Mouse (Mus musculus): Measurements from ENCODE around the gene Acox3. TPM values are rescaled to one million over a fixed set of nuclear protein-coding genes. Genes with fewer than 3 reads are reported as not detected.
A peak's percentile ranks its signal among the peaks of the same experiment; 100 is the strongest.

Acox3 gene
- total RNA-seq (2021) = 10 to 100 TPM; 12.0 to 12.9 TPM
- long read RNA-seq, experiment 1, transcript Acox3-202 (19 exons, 3,976 nt) = major isoform, 6 of 15 reads
- long read RNA-seq, experiment 1, partial matches to known transcripts = 5 of 15 reads
- long read RNA-seq, experiment 1, other reads (novel, unspliced or antisense) = 2 of 15 reads
- long read RNA-seq, experiment 2, partial matches to known transcripts = 4 of 10 reads
- long read RNA-seq, experiment 2, other reads (novel, unspliced or antisense) = 1 of 10 reads

DNA sequence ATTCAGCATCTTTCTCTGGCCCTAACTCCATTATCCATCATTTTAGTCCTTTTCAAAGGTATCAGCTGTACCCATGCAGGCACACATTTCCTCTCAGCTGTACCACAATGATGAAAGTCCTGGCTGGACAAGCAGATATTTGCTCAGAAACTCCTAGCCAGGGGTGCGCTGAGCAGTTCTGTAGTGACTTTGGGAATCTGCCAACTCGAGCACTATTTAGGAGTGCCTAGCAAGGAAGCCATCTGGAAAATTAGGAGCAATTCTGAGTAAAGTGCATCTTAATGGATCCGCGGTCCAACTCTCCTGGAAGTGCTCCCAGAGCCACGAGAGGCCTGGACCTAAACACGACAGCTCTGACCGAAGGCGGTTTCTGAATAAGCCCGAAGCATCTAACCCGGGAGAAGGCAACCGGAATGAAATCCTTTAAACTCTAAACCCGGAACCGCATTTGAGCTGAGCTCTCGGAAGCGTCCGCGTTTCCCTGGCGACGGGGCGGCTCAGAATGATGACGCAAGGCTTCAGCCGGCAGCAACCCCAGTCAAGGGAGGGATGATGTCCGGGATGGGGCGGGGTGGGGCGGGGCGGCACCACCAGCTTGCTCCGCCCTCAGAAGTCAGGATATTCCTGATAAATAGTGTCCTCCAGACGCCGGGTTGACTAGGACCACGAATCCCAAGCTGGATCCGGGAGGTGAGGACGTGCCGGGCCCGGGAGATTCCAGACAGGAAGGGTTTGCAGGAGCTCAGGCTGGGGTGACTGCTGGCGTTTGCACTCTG, at the start of gene Acox3:
Gene Acox3, plus strand, starts transcription at position 596 of the 776 bp plus-strand sequence.
- DNase-seq = peak; percentile 96
- intact Hi-C loops (cut with DNase I; ENCODE audit: low total_unique reads) = no loop called here

DNA sequence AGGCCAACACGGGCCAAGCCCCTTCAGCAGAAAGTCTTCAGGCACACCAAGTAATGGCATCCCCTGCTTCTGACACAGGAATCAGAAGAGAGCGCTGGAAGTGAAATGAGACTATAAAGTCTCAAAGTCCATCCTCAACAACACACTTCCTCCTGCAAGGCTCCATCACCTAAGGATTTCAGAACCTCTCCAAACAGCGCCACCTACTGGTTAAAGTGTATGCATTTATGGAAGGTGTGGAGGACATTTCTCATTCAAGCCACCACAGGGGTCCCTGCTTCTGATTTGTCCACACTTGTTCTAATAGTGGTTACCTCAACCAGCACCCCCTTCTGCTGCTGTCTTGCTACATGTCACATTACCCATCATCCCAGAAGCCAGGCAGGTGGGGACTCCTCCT, 46.6 kb upstream of the Acox3 start:
- no peak for DNase-seq
- intact Hi-C loops (cut with DNase I; ENCODE audit: low total_unique reads) = no loop called here

DNA sequence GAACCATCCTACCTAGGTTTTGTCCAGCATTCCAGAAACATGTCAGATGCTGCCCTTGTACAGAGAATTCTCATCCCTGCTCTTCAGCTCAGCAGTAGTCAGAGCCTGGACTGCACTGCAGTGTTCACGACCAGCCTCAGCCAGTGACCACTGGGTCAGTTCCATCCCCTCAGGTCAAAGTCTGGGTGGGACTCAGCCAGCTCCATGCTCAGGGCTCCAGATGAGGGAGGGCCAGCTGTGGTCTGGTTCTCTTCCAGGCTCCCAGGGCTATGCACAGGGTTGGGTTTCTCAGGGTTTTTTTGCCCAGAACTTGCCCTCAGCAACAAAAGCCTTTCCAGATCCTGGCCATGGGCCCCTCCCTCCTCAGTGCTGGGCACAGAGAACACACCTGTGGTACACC, 45.4 kb upstream of the Acox3 start:
- intact Hi-C loops (cut with DNase I; ENCODE audit: low total_unique reads) = no loop called here
- DNase-seq = no peak

DNA sequence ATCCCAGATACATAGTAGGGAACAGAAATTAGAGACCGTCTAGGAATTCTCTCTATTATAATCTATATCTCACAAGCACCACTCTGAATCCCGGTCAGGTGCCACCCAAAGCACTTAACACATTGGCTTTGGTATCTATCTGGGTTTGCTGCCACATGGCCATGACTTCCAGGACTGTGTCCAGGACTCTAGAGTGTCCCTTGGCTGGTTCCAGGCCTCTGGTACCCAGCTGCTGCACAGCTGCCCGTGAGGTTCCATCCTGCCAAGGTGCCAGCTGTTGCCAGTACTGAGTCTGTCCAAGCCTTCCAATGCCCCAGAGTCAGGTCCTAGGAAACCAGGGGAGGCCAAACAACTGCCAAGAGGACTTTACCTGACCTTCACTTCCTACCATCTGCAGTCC, 44.8 kb upstream of the Acox3 start:
- intact Hi-C loops (cut with DNase I; ENCODE audit: low total_unique reads) = no loop called here
- peak; percentile 56 for DNase-seq

DNA sequence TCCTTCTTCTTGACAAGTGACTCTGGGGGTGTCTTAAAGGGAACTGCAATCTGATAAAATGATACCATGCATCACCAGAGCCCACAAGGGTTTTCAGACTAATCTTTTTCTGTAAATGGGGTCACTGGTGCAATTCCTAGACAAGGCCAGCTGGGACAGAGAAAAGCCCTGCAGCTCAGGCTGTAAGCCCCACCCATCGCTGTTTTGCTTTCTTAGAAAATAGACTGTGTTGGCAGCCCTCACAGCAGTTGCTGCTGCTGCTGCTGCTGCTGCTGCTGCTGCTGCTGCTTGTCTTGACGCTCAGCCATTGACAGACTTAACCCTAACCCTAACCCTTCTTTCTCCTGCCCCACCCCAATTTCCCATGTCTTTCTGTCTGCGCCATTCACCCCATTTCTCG, 43.3 kb upstream of the Acox3 start:
- intact Hi-C loops (cut with DNase I; ENCODE audit: low total_unique reads) = no loop called here
- no peak for DNase-seq

DNA sequence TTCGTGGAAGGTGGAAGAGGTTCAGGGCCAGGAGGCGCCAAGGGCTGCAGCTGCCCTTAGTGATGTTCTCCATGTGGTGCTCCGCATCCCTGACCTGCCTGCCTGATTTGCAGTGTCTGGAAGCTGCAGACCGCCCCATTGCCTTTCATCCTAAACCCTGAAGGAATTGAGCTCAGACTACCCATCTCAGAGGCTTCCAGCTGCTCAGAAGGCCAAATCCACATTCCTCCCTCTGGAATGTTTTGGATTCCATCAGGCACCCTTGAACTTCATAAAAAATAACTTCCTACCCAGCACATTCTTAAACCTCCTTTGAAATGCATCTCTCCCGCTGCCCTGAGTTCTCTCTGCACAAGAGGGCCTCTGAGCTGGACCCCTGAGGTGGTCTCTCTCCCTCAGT, 42.3 kb upstream of the Acox3 start:
- intact Hi-C loops (cut with DNase I; ENCODE audit: low total_unique reads) = no loop called here
- DNase-seq = no peak

DNA sequence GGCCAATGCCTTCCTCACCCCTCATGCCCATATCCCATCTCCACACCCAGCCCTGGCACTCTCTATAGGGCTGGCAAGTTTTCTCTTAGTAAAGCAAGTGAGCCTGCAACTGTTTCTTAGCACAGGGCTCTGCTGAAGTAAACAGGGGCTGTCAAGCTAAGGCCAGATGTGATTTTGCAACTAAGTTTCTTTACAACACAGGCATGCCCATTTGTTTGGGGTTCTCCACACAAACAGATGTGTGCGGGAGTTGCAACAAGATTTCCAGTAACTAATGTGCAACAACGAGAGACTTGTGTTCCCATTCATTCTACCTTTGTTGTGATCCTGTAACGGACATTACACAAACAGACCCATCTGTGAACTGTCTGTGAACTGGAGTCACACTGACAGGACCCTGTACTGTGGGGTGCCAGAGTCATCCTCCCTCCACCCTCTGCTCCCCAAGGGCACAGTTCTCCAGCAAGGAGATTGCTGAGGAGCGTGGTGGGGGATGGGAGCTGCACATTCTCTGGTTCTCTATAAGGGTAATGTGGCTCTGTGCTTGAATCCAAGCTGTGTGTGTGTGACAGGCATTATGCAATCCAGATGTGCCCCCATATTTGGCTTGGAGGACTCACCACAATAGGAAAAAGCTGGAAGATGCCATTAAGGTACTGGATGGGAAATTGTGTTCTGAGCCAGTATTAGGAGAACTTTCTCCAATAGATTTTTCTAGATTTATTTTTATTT, 41.6 kb upstream of the Acox3 start:
- no peak for DNase-seq
- intact Hi-C loops (cut with DNase I; ENCODE audit: low total_unique reads) = no loop called here

DNA sequence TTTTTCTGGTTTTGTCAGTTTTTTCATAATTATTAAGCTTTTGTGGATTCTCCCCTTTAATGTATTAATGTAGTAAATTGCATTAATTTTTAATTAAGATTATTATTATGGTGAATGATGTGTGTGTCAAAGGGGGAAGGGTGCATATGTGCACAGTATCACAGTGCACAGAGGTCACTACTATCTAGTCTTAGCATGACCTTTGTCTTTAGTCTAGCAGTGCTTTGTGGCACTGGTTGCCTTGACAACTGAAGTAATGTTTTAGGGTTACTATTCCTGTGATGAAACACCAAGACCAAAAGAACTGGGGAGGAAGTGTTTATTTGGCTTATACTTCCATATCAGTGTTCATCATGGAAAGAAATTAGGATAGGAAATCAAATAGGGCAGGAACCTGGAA, 36.7 kb upstream of the Acox3 start:
- no peak for DNase-seq
- intact Hi-C loops (cut with DNase I; ENCODE audit: low total_unique reads) = no loop called here

DNA sequence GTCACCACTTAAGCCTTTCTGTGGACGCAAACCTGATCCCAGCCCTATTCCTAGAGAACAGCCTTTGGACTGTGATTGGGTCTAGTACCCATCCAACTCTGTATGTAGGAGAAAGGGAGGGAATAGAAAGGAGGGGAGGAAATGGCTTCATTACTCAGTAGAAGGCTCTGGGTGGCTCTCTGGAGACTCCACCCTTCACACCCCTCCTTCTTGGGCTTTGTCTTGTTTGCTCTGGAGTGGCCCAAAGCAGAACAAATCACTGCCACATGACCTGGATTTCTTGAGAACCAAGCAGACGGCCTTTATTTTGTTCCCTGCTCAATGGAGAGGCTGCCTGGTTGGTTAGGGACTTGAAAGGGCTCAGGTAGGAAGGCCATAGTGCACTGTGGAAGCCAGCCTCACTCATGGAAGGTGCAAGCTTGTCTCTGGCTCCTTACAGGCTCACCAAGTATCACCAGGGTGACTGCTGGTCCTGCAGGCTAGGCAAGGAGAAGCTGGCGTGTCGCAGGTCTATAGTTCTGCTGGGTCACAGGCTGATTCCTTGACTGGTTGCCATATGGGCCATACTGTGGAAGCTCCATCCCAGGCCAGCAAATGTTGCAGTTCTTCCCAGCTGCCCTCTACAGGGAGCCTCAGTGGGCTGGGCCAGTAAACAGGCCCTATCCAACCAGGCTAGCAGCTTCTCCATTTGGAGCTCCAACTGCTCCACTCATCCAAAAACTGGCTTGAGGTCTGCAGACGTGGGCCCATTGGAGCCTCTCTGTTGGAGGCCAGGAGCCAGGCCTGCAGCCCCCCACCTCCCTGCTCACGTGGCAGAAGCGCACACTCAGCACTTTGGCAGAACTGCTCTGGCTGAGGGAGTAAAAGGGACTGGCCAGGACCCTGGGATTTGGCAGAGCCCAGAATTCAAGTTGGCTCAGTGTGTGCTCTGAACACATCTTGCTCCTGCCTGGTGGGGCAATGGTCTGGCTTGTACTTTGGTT, 30.7 kb upstream of the Acox3 start:
- DNase-seq = peak; percentile 57
- intact Hi-C loops (cut with DNase I; ENCODE audit: low total_unique reads) = no loop called here

DNA sequence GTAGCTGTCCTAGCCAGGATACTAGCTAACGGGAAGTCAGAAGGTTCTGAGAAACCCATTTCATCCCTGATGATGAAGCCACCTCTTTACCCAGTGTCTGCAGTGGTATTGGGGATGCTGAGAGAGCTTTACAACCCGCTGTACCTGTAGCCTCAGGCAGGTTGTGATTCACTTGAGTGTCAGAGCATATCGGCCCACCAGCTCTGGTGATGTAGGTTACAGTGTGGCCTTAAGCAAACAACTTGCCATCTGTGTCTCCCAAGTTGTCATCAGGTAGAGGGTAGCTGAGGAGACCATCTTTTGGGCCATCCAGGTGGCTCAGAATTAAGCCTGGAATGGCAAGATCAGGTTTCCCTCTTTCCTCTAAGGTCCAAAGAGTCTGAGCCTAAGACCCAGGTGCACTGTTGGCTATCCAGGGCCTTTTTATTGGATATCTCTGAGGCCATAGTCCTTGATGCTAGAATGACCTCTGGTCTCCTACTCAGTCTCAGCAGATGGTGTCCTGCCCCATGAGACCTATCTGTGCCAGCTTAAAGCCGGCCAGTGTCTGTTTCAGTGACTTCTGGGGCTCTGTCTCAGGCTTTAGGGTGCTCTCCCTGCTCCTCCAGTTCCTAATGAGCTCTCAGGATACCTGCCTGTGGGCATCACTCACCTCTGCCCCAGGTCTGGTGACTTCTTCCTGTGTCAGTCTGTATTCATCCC, 29.9 kb upstream of the Acox3 start:
- intact Hi-C loops (cut with DNase I; ENCODE audit: low total_unique reads) = no loop called here
- no peak for DNase-seq

DNA sequence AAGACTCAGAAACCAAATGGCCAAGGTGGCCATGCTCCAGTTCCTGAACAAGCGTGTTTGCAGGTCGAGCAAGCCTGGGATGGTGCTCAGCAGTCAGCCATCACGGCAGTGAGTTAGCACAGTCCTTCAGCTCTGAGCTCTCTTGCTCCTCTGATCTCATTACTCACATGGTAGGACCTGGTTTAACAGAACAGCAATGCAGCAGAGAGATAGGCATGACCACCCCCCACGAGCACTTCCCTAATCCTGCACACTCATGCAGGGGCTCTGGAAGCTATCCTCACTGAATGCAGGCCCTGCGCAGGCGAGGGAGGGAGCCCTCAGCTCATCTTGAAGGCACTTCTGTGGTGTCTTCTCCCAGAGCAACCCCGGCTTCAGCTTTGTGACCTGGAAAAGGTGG, 26.4 kb upstream of the Acox3 start:
- no peak for DNase-seq
- intact Hi-C loops (cut with DNase I; ENCODE audit: low total_unique reads) = no loop called here

DNA sequence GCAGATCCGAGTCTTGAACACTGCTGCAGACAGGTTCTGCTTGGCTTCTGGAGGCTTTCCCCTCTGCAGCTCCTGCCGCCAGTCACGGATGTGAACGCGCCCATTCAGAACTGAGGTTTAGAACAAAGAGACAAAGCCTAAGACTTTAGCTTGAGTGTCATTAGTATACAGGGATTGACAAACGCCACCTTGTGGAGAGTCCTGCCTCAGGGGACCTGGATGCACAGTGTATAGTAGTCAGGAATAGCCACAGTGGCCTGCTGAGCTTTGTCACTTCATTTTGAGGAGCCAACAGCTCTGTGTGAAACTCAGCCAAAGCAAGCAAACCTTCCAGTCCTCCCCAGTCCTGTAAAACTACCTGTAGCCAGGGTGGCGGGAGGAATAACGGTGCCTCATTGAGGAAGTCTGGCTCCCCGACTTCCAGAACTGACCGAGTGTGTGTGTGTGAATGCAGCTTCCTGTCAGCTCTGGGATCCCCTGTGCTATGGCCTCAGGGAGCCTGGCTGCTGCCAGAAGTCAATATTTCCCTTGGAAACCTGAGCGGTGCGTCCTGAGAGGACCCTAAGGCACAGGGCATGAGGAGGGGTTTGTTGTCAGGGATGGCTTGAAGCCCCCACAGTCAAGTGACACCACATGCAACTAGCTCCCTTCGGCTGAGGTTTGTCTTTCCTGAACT, 24.8 kb upstream of the Acox3 start:
- DNase-seq = no peak
- intact Hi-C loops (cut with DNase I; ENCODE audit: low total_unique reads) = no loop called here

DNA sequence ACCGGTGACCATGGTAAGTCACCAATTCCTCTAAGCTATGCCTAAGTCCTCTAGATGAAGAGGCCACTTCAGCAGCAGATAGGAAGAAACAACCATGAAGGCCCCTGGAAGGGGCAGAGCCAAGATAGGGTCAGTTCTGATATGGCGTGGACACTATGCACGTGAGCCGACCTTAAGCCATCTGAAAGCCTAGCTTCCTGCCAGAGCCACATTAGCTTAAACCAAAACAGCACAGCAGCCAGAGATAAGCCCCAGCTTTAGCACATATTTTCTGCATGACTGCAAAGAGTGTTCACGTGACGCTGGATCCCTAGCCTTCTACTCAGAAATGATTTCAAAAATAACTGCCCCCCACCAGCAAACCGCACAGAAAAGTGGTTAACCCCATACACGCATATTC, 23.4 kb upstream of the Acox3 start:
- intact Hi-C loops (cut with DNase I; ENCODE audit: low total_unique reads) = no loop called here
- DNase-seq = no peak

DNA sequence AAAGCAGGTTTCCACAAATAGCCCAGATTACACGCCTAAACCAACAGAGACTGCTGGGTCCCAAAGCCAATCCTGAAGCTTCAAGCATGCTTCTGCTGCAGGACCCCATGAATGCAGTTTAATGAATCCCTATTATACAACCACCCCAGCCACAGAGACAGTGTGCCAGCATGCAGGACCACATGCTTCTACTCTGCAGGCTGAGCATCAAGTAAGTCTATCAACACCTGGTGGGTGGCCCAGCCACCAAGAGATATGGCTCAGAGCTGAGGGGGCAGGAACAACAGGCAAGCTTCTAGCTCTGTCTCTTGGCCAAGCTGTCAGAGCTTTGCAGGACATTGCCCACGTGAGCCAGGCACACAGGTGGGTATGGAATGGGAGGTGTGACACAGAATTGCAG, 20.2 kb upstream of the Acox3 start:
- no peak for DNase-seq
- intact Hi-C loops (cut with DNase I; ENCODE audit: low total_unique reads) = loop anchor here (2.0 kb wide), 1 partner anchor 38 kb away; the partner anchor contains the start of gene Cpz

DNA sequence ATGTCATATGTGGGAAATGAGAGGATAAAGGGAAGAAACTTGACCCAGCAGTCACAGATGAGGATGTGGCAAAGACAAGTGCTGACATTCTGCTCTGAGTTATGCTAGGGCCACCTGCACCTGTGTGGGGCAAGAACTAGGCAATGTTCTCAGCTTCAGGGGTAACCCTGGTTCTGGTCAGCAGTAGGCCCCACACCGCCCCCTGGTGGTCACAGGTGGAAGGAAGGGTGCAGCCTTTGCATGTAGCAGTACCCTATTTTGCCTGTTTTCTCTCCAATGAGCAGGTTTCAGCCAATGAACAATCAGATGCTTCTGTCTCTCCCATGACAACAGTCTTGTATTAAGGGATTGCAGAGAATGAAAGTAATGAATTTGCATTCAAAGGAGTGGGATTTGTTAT, 19.4 kb upstream of the Acox3 start:
- DNase-seq = peak; percentile 82
- intact Hi-C loops (cut with DNase I; ENCODE audit: low total_unique reads) = loop anchor here (2.0 kb wide), 1 partner anchor 39 kb away; the partner anchor contains the start of gene Cpz

DNA sequence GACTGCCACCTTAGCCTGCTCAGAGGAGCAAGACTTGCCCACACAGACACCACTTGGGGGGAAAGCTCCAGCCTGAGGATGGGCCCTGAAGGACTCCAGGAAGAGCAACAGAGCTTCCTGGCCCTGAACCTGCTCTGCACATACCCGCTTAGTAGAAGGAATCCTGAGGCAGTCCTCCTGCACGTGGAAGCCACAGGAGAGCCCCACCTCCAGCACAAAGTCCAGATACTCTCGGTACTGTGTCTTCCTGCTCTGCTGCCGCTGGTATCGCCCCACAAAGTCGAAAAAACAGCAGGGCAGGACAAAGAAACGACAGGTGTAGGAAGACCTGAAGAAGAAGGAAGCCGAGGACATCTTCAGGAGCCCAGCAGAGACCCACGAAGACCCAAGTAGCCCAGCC, 17.6 kb upstream of the Acox3 start:
- DNase-seq = no peak
- intact Hi-C loops (cut with DNase I; ENCODE audit: low total_unique reads) = no loop called here

DNA sequence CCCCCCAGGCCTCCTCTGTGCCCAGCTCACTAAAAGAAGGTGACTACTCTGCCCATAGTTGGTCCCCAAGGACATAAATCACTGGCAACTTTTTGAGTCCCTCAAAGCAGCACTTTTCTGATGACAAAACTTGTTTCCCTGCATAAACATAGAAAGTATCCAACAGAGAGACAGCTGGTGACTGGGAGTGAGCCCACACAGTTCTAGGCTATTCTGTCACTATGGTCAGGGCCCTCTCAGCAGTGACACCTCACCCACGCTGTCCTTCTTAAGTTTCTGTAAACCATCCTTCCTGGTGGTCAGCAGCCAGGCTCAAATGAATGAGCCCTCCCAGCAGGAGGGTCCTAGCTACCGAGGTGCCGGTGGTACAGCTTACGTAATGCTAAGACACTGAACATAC, 16.2 kb upstream of the Acox3 start:
- intact Hi-C loops (cut with DNase I; ENCODE audit: low total_unique reads) = no loop called here
- no peak for DNase-seq

DNA sequence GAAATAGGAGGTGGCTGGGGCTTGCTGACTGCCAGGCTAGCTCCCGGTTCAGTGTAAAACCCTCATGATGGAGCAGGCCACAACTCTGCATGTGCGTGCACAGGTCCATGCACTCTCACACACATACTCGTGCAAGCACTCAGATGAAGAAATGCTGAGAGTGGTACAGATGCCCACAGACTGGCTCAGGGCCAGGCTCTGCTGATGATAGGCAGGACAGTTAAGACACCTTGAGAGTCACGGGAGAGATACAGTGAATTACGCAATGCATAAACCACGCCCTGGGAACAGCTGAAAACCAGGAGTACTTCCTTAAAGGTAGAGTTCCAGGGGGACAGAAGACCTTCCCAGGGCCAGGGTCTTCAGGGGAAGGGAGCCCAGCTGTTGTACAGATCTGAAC, 11.3 kb upstream of the Acox3 start:
- DNase-seq = no peak
- intact Hi-C loops (cut with DNase I; ENCODE audit: low total_unique reads) = no loop called here

All from gastrocnemius, postnatal 14 days (tissue).